Mouse (Mus musculus) lung, adult 18-20 months (tissue): ENCODE measurements at regions not wholly inside any gene's neighbourhood (a gene's known extent, or its start where the extent isn't known, plus 50 kb on each side); places are given as distances from the start of the nearest gene placed in this dataset.

ENCODE experiments used
- DNase-seq, 2 experiments: peaks; one replicate each; pipeline ENCODE4 v3.0.0; 2022; ENCODE audit warnings: mixed read lengths in 2 of 2

DNA sequence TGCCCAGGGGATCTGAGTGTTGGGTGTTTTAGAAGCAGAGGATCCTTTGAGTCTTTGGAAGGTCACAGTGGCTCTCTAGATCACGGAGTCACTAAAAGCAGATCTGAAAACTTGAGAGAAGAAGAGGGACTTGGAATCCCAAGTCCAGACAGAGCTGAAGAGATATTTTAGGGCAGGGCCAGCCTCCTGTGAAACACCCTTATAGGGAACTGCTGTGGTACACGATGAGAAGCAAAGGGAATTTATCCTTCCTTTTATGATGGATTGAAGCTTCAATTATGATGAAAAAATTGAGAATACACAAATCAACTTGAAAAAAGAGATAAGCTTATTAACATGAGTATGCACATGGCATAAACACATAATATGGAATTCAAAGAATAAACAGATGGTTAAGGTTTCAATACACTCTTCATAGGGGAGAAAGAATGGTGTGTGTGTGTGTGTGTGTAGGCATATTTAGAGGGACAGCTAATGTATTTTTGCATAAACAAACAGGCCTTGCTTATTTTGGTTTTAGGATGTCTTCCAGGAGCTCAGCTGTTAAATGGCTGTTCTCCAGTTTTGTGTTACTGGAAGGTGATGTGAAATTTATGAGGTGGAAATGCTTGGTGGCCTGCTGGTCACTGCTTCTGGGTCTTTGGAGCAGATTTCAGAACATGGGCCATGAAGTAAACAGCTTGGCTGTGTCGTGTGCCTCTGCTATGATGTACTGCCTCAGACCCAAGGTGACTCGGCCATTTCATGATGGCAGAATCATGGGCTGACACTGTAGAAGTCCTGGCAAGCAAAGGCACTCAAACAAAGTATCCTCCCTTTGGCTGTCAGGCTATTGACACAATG, 190.1 kb downstream of the Phlda1 start:
- DNase-seq = peak; percentile 30 to 41

DNA sequence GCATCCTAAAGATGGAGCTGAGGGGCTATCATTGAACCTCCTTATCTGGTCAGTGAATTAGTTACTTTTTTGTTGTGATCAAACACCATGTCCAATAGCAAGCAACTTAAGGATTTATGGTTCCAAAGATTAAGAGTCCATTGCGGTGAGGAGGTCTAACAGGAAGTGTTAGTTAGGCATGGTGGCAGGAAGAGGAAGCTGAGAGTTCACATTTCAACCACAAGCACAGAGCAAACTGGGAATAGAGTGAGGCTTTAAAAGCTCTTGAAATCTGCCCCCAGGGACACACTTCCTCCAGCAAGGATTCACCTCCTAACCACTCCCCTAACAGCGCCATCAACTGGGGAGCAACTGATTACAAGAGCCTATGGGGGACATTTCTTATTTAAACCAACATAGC, 190.9 kb downstream of the Phlda1 start:
- no peak for DNase-seq

DNA sequence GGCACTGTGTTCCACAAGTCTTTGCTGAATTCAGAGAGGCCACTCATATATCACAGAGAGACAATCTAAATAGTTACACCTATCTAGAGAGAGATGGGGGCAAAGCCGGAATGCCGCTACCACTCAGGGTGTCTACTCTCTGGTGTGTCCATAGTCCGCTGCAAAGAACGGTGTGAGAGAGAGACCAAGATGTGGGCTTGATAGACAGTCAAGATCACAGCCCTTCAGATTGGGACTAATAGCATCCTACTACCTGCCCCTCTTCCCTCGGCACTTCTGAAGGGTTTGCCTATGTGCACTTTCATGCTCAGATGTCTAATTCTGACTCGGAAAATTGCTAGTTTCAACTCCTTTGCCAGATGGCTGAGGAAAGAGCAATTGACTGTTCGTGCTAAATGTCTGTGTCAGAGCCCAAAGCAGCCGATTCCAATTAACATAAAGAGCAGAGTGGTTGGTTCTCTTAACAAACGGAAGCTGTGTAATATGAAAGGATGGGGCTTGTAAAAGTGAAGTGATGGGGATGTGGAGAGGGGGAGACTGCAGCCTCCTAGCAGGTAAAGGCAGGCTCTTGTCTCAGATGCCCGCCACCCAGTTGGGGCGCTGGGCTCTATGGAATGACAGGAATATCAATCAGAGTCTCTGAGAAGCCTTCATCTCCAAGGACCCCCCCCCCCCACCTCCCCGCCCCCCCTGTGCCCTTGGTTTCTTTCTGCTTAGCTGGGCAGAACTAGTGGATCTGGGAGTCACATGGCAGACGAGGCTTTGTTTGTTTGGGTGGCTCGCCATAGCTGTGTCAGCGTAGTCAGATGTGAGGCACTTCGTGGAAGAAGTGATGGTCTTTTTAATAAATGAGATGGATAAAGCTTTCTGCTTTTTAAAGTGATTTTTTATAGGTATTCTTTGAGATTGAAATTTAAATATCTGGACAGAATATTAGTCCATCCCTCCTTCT, 193.7 kb downstream of the Phlda1 start:
- DNase-seq = no peak

DNA sequence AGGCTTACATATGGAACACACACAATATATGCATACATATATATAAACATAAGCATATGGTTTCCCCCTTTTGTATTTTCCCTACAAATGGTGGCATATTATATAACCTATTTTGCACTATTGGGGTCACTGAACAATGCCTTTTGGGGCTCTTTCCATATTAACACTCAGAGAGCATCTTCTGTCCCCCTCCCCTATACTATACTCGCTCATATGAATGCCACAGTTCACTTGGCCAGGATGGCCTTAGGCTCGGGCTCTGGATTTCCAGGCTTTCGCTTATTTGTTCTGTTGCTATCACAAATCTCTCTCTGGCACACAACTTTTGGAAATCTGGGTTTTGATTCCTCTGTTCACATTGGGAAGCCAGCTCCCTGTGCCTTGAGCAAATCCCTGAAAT, 194.5 kb downstream of the Phlda1 start:
- DNase-seq = no peak

GRCm38 (mm10) chr10:111701138-111701537, 195.1 kb downstream of the Phlda1 start:
- no peak for DNase-seq

- no peak for DNase-seq
Measured at GRCm38 (mm10) chr10:111702435-111702834, 196.3 kb downstream of the Phlda1 start.

DNA sequence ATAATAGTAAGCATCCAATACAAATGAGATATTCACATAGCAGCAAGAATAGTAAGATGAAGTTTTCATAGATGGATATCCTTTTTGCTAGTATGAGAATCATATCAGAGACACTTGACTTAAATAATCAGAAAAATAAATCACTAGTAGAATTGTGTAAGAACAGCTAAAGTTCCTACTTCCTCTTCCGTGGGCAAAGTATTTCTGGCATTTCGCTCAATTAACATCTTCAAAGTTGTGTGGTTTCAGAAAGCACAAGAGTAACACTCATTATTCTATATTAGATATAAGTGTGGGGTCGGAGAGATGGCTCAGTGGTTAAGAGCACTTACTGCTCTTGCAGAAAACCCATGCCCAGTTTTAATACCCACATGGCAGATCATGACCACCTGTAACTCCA, 197.4 kb downstream of the Phlda1 start:
- no peak for DNase-seq

DNA sequence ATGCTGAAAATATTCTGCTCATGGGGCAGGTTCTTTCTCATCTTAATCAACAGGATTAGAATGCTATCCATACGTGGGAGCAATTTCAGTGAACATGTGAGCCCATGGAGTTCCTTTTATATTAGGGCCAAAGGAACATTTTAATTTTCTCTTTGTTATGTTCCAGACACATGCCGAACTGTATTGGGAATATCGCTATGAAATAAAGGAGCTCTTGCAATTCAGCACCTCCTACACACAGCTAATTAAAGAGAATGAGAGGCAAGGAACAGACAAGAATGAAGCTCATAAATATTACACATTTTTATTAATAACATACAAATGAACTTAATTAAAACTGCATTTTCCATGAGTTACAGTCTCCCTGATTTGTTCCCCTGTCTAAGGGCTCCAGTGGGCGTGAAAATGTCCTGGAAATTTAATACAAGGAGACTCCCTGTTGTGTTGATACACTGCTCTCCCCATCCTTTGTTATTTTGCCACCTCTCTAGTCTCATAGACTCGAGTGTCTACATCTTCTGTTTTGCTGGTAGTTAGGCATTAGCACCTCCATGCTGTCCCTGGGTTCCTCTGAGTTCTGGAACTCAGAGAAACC, 205.5 kb downstream of the Phlda1 start:
- DNase-seq = no peak

DNA sequence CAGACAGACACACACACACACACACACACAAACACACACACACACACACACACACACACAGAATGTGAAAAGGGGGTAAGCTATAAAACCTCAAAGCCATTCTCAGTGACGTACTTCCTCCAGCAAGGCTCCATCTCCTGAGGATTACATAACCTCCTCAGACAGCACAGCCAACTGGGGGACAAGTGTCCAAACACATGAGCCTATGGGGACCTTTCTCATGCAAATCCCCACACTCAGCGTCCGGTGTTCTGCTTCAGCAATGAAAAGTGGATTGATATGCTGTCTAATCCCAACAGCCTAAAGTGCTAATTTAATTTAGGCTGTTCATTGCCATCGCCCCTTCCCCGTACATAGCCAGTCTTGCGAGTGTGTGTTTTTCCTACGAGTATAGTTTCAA, 206.9 kb downstream of the Phlda1 start:
- no peak for DNase-seq

- DNase-seq = no peak
Measured at GRCm38 (mm10) chr10:111713676-111714075, 207.6 kb downstream of the Phlda1 start.

- DNase-seq = no peak
Measured at GRCm38 (mm10) chr10:111715172-111715571, 209.1 kb downstream of the Phlda1 start.

DNA sequence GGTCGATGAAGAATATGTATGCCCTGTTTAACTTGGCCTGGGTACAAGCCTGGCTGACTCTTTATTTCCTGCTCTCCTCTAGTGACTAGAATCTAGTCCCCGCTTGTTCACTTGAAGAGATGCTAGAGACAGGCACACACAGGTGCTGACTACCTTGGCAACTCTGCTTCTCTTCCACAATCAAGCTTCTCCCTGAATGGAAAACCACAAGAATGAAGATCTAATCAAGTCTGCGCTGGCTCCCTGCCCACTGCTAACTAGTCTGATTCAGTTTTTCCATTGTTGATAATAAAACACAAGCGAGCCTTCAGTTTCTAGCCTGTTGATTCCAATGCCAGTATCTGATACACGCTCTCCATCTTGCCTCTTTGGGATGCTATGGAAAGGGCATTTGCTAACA, 213.5 kb downstream of the Phlda1 start:
- DNase-seq = no peak

DNA sequence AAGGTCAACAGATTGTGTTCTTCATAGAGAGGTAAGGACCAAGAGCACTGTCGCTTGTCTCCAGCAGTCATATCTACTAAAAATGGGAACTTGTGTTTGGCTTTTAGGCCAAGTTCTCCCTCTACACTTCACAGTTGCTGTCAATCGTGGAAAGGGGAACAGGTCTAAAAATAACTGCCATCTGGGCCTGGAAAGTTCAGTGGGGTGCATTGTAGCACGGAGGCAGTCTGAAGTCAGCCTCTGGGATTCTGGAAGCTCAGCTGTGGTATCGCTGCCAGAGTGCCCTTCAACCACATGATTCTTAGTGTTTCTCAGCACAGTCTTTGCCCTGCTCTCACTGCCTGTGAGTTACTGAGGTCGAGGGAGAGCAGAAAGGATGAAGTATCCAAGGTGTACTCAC, 215.0 kb downstream of the Phlda1 start:
- DNase-seq = peak in 1 of 2 experiments; percentile 3

DNA sequence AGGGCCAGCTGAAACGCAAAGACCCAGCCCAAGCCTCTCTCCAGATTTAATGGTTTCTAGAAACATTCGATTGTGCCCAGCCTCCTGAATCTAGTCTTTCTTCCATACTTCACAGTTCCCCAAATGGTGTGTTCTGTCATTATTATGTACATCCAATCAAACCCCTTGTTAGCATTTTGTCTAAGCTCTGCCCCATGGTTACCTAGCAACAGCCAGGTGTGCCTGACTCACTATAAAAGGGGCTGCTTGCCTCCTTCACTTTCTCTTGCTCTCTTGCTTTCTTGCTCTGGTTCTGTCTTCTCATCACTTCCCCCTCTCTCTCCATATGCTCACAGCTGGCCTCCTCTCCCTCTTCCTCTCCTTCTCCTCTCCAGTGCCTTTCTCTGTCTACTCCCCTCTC, 217.8 kb downstream of the Phlda1 start:
- no peak for DNase-seq

DNA sequence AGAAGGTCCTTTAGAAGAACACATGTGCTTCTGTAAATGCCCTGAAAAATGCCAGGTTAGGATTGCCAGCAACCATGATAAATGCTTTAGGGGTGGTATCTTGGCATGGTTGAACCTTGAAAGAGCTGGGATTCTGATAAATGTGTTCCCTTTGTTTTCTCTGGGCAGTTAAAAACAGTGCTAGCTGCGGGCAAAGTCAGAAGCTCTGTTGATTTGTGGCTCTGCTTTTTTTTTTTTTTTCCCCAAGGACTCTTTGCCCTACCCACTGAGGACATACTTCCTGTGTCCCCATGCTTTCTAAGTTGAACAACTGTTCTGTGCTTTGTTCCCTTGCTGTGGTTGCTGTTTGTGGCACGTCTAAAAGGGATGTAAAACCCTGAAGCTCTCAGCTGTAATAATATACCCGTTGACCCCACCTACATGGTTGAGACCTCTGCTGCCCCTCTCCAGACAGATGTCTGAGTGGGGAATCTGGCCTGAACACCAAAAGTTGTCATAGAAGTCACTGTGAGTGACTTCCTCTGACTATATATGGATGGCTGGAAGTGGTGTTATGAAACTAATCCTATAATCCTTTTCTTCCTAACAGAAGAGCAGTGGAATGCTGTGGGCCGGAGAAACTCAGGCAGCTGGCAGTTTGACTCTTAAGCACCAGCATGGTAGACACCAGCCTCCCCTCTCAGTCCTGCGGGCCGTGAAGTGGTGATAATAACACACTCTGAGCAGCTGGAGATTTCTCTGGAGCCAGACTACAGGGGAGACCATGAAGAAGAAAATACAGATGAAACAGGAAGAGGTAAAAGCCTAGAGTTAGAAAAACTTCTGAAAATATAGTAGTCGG, 218.7 kb downstream of the Phlda1 start:
- DNase-seq = no peak

- no peak for DNase-seq
Measured at GRCm38 (mm10) chr10:111736026-111736425, 229.9 kb downstream of the Phlda1 start.

- no peak for DNase-seq
Measured at GRCm38 (mm10) chr10:111739471-111740138, 232.9 kb upstream of the Krr1 start.

DNA sequence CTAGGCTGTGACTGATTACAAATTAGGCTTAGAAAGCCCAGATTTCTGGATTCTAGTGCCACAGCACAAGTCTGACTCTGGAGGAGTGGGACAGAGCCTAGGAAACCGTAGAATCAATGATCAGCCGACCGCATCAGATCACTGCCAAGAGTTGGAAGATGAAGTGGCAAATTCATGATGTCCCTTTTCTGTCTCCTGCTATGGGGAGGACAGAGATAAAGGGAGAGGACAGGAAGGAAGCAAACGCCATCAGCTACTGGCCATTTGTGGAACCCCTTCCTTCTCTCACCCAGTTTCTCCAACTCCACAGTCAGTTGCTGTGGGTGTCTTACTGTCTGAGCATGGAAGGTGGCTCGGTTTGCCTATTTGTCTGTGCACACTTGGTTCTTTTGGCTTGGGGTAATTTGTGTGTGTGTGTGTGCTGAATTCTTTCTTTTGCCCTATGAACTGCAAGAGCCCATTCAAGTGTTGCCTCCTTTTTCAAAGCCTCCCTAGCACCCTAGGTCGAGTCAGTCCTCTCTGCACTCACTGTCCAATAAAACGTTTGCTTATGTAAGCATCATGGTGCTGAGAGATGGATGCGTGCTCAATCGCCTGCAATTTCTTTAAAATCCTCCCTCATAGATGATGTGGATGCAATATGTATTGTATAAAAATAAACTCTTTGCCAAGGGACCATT, 231.7 kb upstream of the Krr1 start:
- no peak for DNase-seq

DNA sequence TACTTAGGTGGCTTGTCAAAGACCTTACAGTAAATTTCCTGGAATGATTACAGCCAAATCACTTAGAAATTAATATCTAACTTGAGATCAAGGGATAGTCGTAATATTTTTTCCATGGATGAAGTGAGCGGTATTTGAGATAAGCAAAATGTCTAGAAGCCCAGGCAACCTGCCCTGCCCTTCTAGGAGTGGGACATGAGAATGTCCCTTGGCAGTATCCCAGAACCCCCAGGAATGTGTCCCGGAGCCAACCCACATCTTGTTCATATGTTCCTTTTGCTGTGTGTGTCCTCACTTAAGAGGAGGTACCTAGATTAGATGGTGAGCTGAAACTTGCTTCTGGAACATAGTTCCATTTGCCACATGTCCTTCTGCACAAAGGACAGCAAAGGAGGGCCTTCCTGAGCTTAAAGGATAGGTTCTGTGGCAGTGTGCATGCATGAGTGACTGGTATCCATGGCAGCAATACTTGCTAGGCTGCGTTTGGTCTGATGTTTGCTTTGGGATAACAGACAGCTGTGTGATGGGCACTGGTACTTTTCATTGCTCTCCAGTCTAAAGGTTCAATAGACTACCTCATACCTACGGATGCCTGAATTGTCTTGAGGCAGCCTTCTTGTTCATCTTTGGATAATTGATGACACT, 231.0 kb upstream of the Krr1 start:
- DNase-seq = peak; percentile 38 to 53

GRCm38 (mm10) chr10:111743291-111743690, 229.2 kb upstream of the Krr1 start:
- DNase-seq = no peak

GRCm38 (mm10) chr10:111745116-111745515, 227.3 kb upstream of the Krr1 start:
- DNase-seq = no peak
